Mouse (Mus musculus): ENCODE results near the gene Frs2.

GRCm38 (mm10) chr10:117149942-117150617 is 1.7 kb upstream of the Frs2 start:
- no peak for TF ChIP-seq EP300 (optimal IDR thresholded peaks at IDR 0.05)
- TF ChIP-seq CTCF (IDR thresholded peaks at IDR 0.05; ENCODE audit: low read depth): no peak; the same call in 1 of the 2 replicates
